Mouse (Mus musculus) MEL (cell line): ENCODE data around the gene Gpr61. TPM values are rescaled to one million over a fixed set of nuclear protein-coding genes. Genes with fewer than 3 reads are reported as not detected.

Experiments
- DNase-seq: peaks from one replicate; pipeline ENCODE4 v3.0.0; 2011; ENCODE audit warnings: low read depth, low spot score
- H3K27ac ChIP-seq: 2 replicates; pipeline ENCODE4 v1.5.1; 2012; ENCODE audit warnings: low read depth, mild to moderate bottlenecking, control low read depth, low read length, moderate library complexity; ENCODE audit not compliant: control insufficient read depth
- H3K27me3 ChIP-seq, 2 experiments: fragments of 150-350 bp in 1 of 2; sonication (generic) in 1 of 2; 2 replicates each; pipeline ENCODE4 v1.6.1; 2012; ENCODE audit warnings: low read length in 2 of 2, mild to moderate bottlenecking in 2 of 2, improper control_type of control experiment in 1 of 2, moderate library complexity in 1 of 2; ENCODE audit not compliant: insufficient read depth in 2 of 2, control insufficient read depth in 1 of 2
- H3K36me3 ChIP-seq, 2 experiments: 2 replicates each; pipeline ENCODE4 v1.6.1; 2012 to 2014; ENCODE audit warnings: low read length in 2 of 2, improper control_type of control experiment in 1 of 2, inconsistent platforms in 1 of 2, mild to moderate bottlenecking in 1 of 2; ENCODE audit not compliant: insufficient read depth in 2 of 2, control insufficient read depth in 1 of 2
- H3K4me1 ChIP-seq, 2 experiments: fragments of 150-350 bp in 1 of 2; sonication (generic) in 1 of 2; 2 replicates each; pipeline ENCODE4 v1.6.1; 2012; ENCODE audit warnings: low read length in 2 of 2, improper control_type of control experiment in 1 of 2, mild to moderate bottlenecking in 1 of 2; ENCODE audit not compliant: insufficient read depth in 2 of 2, control insufficient read depth in 1 of 2
- H3K4me3 ChIP-seq, 2 experiments: fragments of 150-350 bp in 1 of 2; sonication (generic) in 1 of 2; 2 replicates each; pipeline ENCODE4 v1.5.1; 2012; ENCODE audit warnings: low read depth in 2 of 2, low read length in 2 of 2, mild to moderate bottlenecking in 2 of 2, moderate library complexity in 2 of 2, control low read depth in 1 of 2, improper control_type of control experiment in 1 of 2; ENCODE audit not compliant: control insufficient read depth in 1 of 2, insufficient read depth in 1 of 2
- H3K79me2 ChIP-seq: 2 replicates; pipeline ENCODE4 v1.6.1; 2012; ENCODE audit warnings: mild to moderate bottlenecking, low read length, moderate library complexity; ENCODE audit not compliant: control insufficient read depth, poor library complexity, insufficient read depth
- H3K9ac ChIP-seq: 2 replicates; pipeline ENCODE4 v1.6.1; 2012; ENCODE audit warnings: low read depth, mild to moderate bottlenecking, control low read depth, low read length, moderate library complexity; ENCODE audit not compliant: control insufficient read depth, poor library complexity, severe bottlenecking
- H3K9me3 ChIP-seq: fragments of 150-350 bp; sonication (generic); replicated peaks from 2 replicates; pipeline ENCODE4 v1.6.1; 2012; ENCODE audit warnings: mild to moderate bottlenecking, low read length, improper control_type of control experiment, moderate library complexity; ENCODE audit not compliant: insufficient read depth
- BHLHE40 ChIP-seq: IDR thresholded peaks from 2 replicates; pipeline ENCODE4 v1.6.1; 2012; ENCODE audit warnings: low read depth, mild to moderate bottlenecking, inconsistent platforms, low read length, improper control_type of control experiment, borderline replicate concordance
- CHD1 ChIP-seq: IDR thresholded peaks from 2 replicates; pipeline ENCODE4 v1.6.1; 2012; ENCODE audit warnings: low read depth, mild to moderate bottlenecking, inconsistent platforms, low read length, improper control_type of control experiment
- CTCF ChIP-seq, 3 experiments: IDR thresholded peaks in 2 of 3; conservative IDR thresholded peaks in 1 of 3; 2 replicates each; pipeline ENCODE4 v1.5.1; 2011 to 2012; ENCODE audit warnings: low read length in 3 of 3, low read depth in 2 of 3, mild to moderate bottlenecking in 2 of 3, improper control_type of control experiment in 1 of 3, inconsistent platforms in 1 of 3, mixed read lengths in 1 of 3, moderate library complexity in 1 of 3; ENCODE audit not compliant: control insufficient read depth in 1 of 3, insufficient read depth in 1 of 3, poor library complexity in 1 of 3, severe bottlenecking in 1 of 3
- E2F4 ChIP-seq: IDR thresholded peaks from 2 replicates; pipeline ENCODE4 v1.6.1; 2011; ENCODE audit warnings: low read depth, low read length, improper control_type of control experiment, borderline replicate concordance
- ELF1 ChIP-seq: IDR thresholded peaks from 2 replicates; pipeline ENCODE4 v1.6.1; 2014; ENCODE audit warnings: low read depth, mild to moderate bottlenecking, inconsistent platforms, low read length, improper control_type of control experiment, moderate library complexity
- EP300 ChIP-seq, 2 experiments: IDR thresholded peaks; 2 replicates each; pipeline ENCODE4 v1.6.1; 2011; ENCODE audit warnings: improper control_type of control experiment in 2 of 2, low read length in 2 of 2, low read depth in 1 of 2, mild to moderate bottlenecking in 1 of 2
- ETS1 ChIP-seq: IDR thresholded peaks from 2 replicates; pipeline ENCODE4 v1.6.1; 2012; ENCODE audit warnings: low read depth, mild to moderate bottlenecking, inconsistent platforms, low read length, improper control_type of control experiment, moderate library complexity
- GABPA ChIP-seq: IDR thresholded peaks from 2 replicates; pipeline ENCODE4 v1.6.1; 2012; ENCODE audit warnings: low read depth, mild to moderate bottlenecking, inconsistent platforms, low read length, improper control_type of control experiment, moderate library complexity
- GATA1 ChIP-seq: IDR thresholded peaks from 2 replicates; pipeline ENCODE4 v1.6.1; 2011; ENCODE audit warnings: low read depth, low read length, improper control_type of control experiment
- HCFC1 ChIP-seq: IDR thresholded peaks from 2 replicates; pipeline ENCODE4 v1.6.1; 2012; ENCODE audit warnings: low read depth, mild to moderate bottlenecking, inconsistent platforms, low read length, improper control_type of control experiment, moderate library complexity
- JUND ChIP-seq: IDR thresholded peaks from 2 replicates; pipeline ENCODE4 v1.6.1; 2011; ENCODE audit warnings: low read depth, mild to moderate bottlenecking, improper control_type of control experiment, low read length
- MAFK ChIP-seq: IDR thresholded peaks from 2 replicates; pipeline ENCODE4 v1.6.1; 2011; ENCODE audit warnings: low read depth, mild to moderate bottlenecking, low read length, improper control_type of control experiment, borderline replicate concordance
- MAX ChIP-seq: IDR thresholded peaks from 2 replicates; pipeline ENCODE4 v1.6.1; 2011; ENCODE audit warnings: low read length, improper control_type of control experiment
- MAZ ChIP-seq: IDR thresholded peaks from 2 replicates; pipeline ENCODE4 v1.6.1; 2012; ENCODE audit warnings: low read depth, mild to moderate bottlenecking, inconsistent platforms, low read length, improper control_type of control experiment
- MEF2A ChIP-seq: IDR thresholded peaks from 2 replicates; pipeline ENCODE4 v1.6.1; 2014; ENCODE audit warnings: low read depth, mild to moderate bottlenecking, inconsistent platforms, low read length, improper control_type of control experiment; ENCODE audit not compliant: poor library complexity, insufficient replicate concordance, severe bottlenecking; ENCODE audit errors: extremely low read depth
- MXI1 ChIP-seq: IDR thresholded peaks from 2 replicates; pipeline ENCODE4 v1.6.1; 2011; ENCODE audit warnings: mild to moderate bottlenecking, low read depth, low read length, improper control_type of control experiment
- MYC ChIP-seq: IDR thresholded peaks from 2 replicates; pipeline ENCODE4 v1.6.1; 2011; ENCODE audit warnings: low read depth, mild to moderate bottlenecking, low read length, improper control_type of control experiment, moderate library complexity
- NELFE ChIP-seq: IDR thresholded peaks from 2 replicates; pipeline ENCODE4 v1.6.1; 2011; ENCODE audit warnings: low read depth, low read length, improper control_type of control experiment
- POLR2A ChIP-seq, 2 experiments: IDR thresholded peaks; 2 replicates each; pipeline ENCODE4 v1.6.1; 2011 to 2012; ENCODE audit warnings: low read length in 2 of 2, mild to moderate bottlenecking in 2 of 2, control low read depth in 1 of 2, improper control_type of control experiment in 1 of 2, low read depth in 1 of 2, moderate library complexity in 1 of 2; ENCODE audit not compliant: control insufficient read depth in 1 of 2, insufficient read depth in 1 of 2, poor library complexity in 1 of 2
- POLR2AphosphoS2 ChIP-seq: IDR thresholded peaks from 2 replicates; pipeline ENCODE4 v1.6.1; 2011; ENCODE audit warnings: low read length, improper control_type of control experiment
- POLR2AphosphoS5 ChIP-seq: IDR thresholded peaks from 2 replicates; pipeline ENCODE4 v1.6.1; 2012; ENCODE audit warnings: low read depth, borderline replicate concordance, mild to moderate bottlenecking, inconsistent platforms, low read length, moderate library complexity, mixed read lengths
- RAD21 ChIP-seq: IDR thresholded peaks from 2 replicates; pipeline ENCODE4 v1.6.1; 2011; ENCODE audit warnings: mild to moderate bottlenecking, low read depth, low read length, improper control_type of control experiment
- RCOR1 ChIP-seq: IDR thresholded peaks from 2 replicates; pipeline ENCODE4 v1.6.1; 2012; ENCODE audit warnings: low read depth, mild to moderate bottlenecking, inconsistent platforms, low read length, improper control_type of control experiment
- SIN3A ChIP-seq: IDR thresholded peaks from 2 replicates; pipeline ENCODE4 v1.6.1; 2012; ENCODE audit warnings: low read length, improper control_type of control experiment, inconsistent platforms
- SMC3 ChIP-seq: IDR thresholded peaks from 2 replicates; pipeline ENCODE4 v1.6.1; 2011; ENCODE audit warnings: low read depth, low read length, improper control_type of control experiment
- TAL1 ChIP-seq: IDR thresholded peaks from 2 replicates; pipeline ENCODE4 v1.6.1; 2012; ENCODE audit warnings: mild to moderate bottlenecking, inconsistent platforms, low read length, moderate library complexity, mixed read lengths
- TBP ChIP-seq: IDR thresholded peaks from 2 replicates; pipeline ENCODE4 v1.8.0; 2011; ENCODE audit warnings: low read depth, low read length, improper control_type of control experiment
- TCF12 ChIP-seq: IDR thresholded peaks from 2 replicates; pipeline ENCODE4 v1.6.1; 2014; ENCODE audit warnings: low read depth, mild to moderate bottlenecking, inconsistent platforms, low read length, improper control_type of control experiment, moderate library complexity
- USF2 ChIP-seq, 2 experiments: IDR thresholded peaks; 2 replicates each; pipeline ENCODE4 v1.6.1; 2011 to 2012; ENCODE audit warnings: improper control_type of control experiment in 2 of 2, low read length in 2 of 2, borderline replicate concordance in 1 of 2, inconsistent platforms in 1 of 2, low read depth in 1 of 2, mild to moderate bottlenecking in 1 of 2; ENCODE audit not compliant: insufficient read depth in 1 of 2
- ZC3H11A ChIP-seq: IDR thresholded peaks from 2 replicates; pipeline ENCODE4 v1.6.1; 2012; ENCODE audit warnings: low read depth, mild to moderate bottlenecking, inconsistent platforms, low read length, improper control_type of control experiment
- ZKSCAN1 ChIP-seq: IDR thresholded peaks from 2 replicates; pipeline ENCODE4 v1.6.1; 2012; ENCODE audit warnings: low read depth, mild to moderate bottlenecking, inconsistent platforms, low read length, improper control_type of control experiment, moderate library complexity
- ZMIZ1 ChIP-seq: IDR thresholded peaks from 2 replicates; pipeline ENCODE4 v1.6.1; 2012; ENCODE audit warnings: low read depth, mild to moderate bottlenecking, inconsistent platforms, low read length, improper control_type of control experiment, moderate library complexity
- ZNF384 ChIP-seq: IDR thresholded peaks from 2 replicates; pipeline ENCODE4 v1.6.1; 2012; ENCODE audit warnings: low read depth, mild to moderate bottlenecking, inconsistent platforms, low read length, improper control_type of control experiment
- polyA plus RNA-seq, 2 experiments: library from polyadenylated mRNA; stranded (reverse) in 1 of 2; unstranded in 1 of 2; fragments of >175 nt in 1 of 2; fragments of >200 nt in 1 of 2; gene quantifications; 2 replicates each; pipeline versions ENCODE4 v1.2.1 to v1.2.4; 2012; ENCODE audit warnings: low replicate concordance in 2 of 2, low read depth in 1 of 2; ENCODE audit not compliant: insufficient read length in 2 of 2, insufficient read depth in 1 of 2, missing spikeins in 1 of 2
- total RNA-seq: library from RNA; depleted of rRNA; stranded (reverse); fragments of 300-350 nt; gene quantifications from 2 replicates; pipeline ENCODE4 v1.2.3, GENCODE M21; 2012

Gene Gpr61
- total and polyA plus RNA-seq, 3 experiments: 0.04 to 0.07 TPM; not detected in 1

GRCm38 (mm10) chr3:108147386-108148235, 7.1 kb downstream of the Gpr61 start:
- peak overlapping the region; percentile 80 for H3K9ac ChIP-seq
- H3K36me3 ChIP-seq: peaks cover 0 to 23% of the 10 kb centered on the region in 2 experiments; a peak in 3 of 4 replicates
- TF ChIP-seq CTCF (IDR thresholded peaks at IDR 0.05 in 2 of 3, conservative IDR thresholded peaks at IDR 0.05 in 1 of 3; ENCODE audit: control insufficient read depth in 1 of 3, insufficient read depth in 1 of 3, low read depth in 2 of 3, low read length in 3 of 3, poor library complexity in 1 of 3, severe bottlenecking in 1 of 3): peak; percentile 76 to 98 (median 90)
- TF ChIP-seq TCF12: peak; percentile 54
- TF ChIP-seq ZMIZ1: no peak
- TF ChIP-seq SIN3A: peak; percentile 94
- no peak for TF ChIP-seq NELFE
- TF ChIP-seq MEF2A: no peak
- peak; percentile 79 for TF ChIP-seq MXI1
- no peak for TF ChIP-seq ZKSCAN1
- TF ChIP-seq E2F4: no peak
- TF ChIP-seq SMC3: peak; percentile 96
- peak; percentile 61; the same call in 1 of the 2 replicates for TF ChIP-seq MYC
- peak; percentile 100 for TF ChIP-seq JUND
- TF ChIP-seq MAZ: no peak
- no peak; the same call in 1 of the 2 replicates for TF ChIP-seq ZNF384
- TF ChIP-seq TAL1: no peak
- 0 out of 2 replicates have a peak, but pooled peaks have one; percentile 19 for TF ChIP-seq CHD1
- TF ChIP-seq ETS1: peak; percentile 76
- TF ChIP-seq POLR2AphosphoS5: no peak
- peak; percentile 97 for TF ChIP-seq ZC3H11A
- TF ChIP-seq HCFC1: peak; percentile 78
- TF ChIP-seq POLR2A (IDR thresholded peaks at IDR 0.05; ENCODE audit: control insufficient read depth in 1 of 2, insufficient read depth in 1 of 2, low read depth in 1 of 2, low read length in 2 of 2, poor library complexity in 1 of 2): peak in 1 of 2 experiments; percentile 26; a peak in 1 of 4 replicates
- no peak for TF ChIP-seq GABPA
- TF ChIP-seq RAD21: peak; percentile 99
- TF ChIP-seq MAX: no peak
- no peak for TF ChIP-seq POLR2AphosphoS2
- no peak; the same call in 1 of the 2 replicates for TF ChIP-seq GATA1
- TF ChIP-seq TBP: peak; percentile 66; the same call in 1 of the 2 replicates
- TF ChIP-seq EP300 (IDR thresholded peaks at IDR 0.05; ENCODE audit: low read depth in 1 of 2, low read length in 2 of 2): peak; percentile 22 to 63; a peak in 3 of 4 replicates
- TF ChIP-seq USF2 (IDR thresholded peaks at IDR 0.05; ENCODE audit: borderline replicate concordance in 1 of 2, insufficient read depth in 1 of 2, low read depth in 1 of 2, low read length in 2 of 2): no peak
- TF ChIP-seq MAFK: 0 out of 2 replicates have a peak, but pooled peaks have one; percentile 11
- TF ChIP-seq BHLHE40: peak; percentile 39; the same call in 1 of the 2 replicates
- TF ChIP-seq ELF1: peak; percentile 53
- TF ChIP-seq RCOR1: no peak; the same call in 1 of the 2 replicates
- peaks cover 3 to 9% of the 10 kb centered on the region in 2 experiments for H3K4me1 ChIP-seq
- no peaks in the 10 kb centered on the region for H3K27me3 ChIP-seq
- H3K9me3 ChIP-seq: no peaks in the 10 kb centered on the region
- H3K4me3 ChIP-seq: peak overlapping the region; percentile 73 to 97
- peak overlapping the region; percentile 99 for H3K27ac ChIP-seq
- peak; percentile 95 for DNase-seq
- peaks cover 30% of the 10 kb centered on the region for H3K79me2 ChIP-seq
